Mouse (Mus musculus) heart, postnatal 36 days (tissue): ENCODE measurements around the gene Nrxn2. TPM values are rescaled to one million over a fixed set of nuclear protein-coding genes. Genes with fewer than 3 reads are reported as not detected.

Experiments used
- DNase-seq, 2 experiments: peaks; one replicate each; pipeline ENCODE4 v3.0.0; 2021 to 2022
- intact Hi-C: fragments of 180-260 bp; cut with DNase I; formaldehyde crosslinking; loops from one replicate; pipeline ENCODE4 v1.15.1; 2025
- total RNA-seq, 2 experiments: library from RNA; stranded (reverse); gene quantifications; 2 replicates each; pipeline ENCODE4 v1.2.3; 2021

Nrxn2 gene
- total RNA-seq, 2 experiments from 2014 or later = 3.9 to 4.5 TPM

GRCm38 (mm10) chr19:6389803-6390202 lies 28.7 kb upstream of the Nrxn2 start:
- DNase-seq = no peak
- intact Hi-C loops = no loop called here

- DNase-seq = no peak
- intact Hi-C loops = no loop called here
These were observed 28.3 kb upstream of the Nrxn2 start for GRCm38 (mm10) chr19:6390251-6390650.

GRCm38 (mm10) chr19:6392743-6393393 lies 25.7 kb upstream of the Nrxn2 start:
- intact Hi-C loops = no loop called here
- no peak for DNase-seq

GRCm38 (mm10) chr19:6393637-6394036 lies 24.9 kb upstream of the Nrxn2 start:
- DNase-seq = no peak
- intact Hi-C loops = no loop called here

- no peak for DNase-seq
These were observed 22.3 kb upstream of the Nrxn2 start for GRCm38 (mm10) chr19:6396237-6396636.

GRCm38 (mm10) chr19:6397582-6398249 lies 20.8 kb upstream of the Nrxn2 start:
- intact Hi-C loops = loop anchor here (2.0 kb wide), 3 partner anchors 23 to 57 kb away; partner anchors contain the start of gene Map4k2
- no peak for DNase-seq

More at GRCm38 (mm10) chr19:6396237-6396636, 22.3 kb upstream of the Nrxn2 start:
- intact Hi-C loops = no loop called here

GRCm38 (mm10) chr19:6398447-6399284 lies 19.9 kb upstream of the Nrxn2 start:
- intact Hi-C loops = loop anchor here (2.0 kb wide), 3 partner anchors 24 to 58 kb away; partner anchors contain the start of gene Map4k2
- peak; percentile 78 to 84 for DNase-seq

GRCm38 (mm10) chr19:6399285-6400095 lies 19.0 kb upstream of the Nrxn2 start, which contains the start of gene Rasgrp2:
Rasgrp2 (plus strand) TSS chr19:6399340.
- peak; percentile 77 to 83 for DNase-seq
- intact Hi-C loops = loop anchor here (2.0 kb wide), 4 partner anchors 25 to 59 kb away; partner anchors contain the start of gene Map4k2

- DNase-seq = peak in 1 of 2 experiments; percentile 39
- intact Hi-C loops = loop anchor here (2.0 kb wide), 1 partner anchor 52 kb away; no protein-coding TSS in a partner anchor
These were observed 18.1 kb upstream of the Nrxn2 start for GRCm38 (mm10) chr19:6400096-6401086.

- peak; percentile 90 to 92 for DNase-seq
- intact Hi-C loops = loop anchor here (2.0 kb wide), 1 partner anchor 52 kb away; no protein-coding TSS in a partner anchor
These were observed 17.3 kb upstream of the Nrxn2 start for GRCm38 (mm10) chr19:6401131-6401815.

- intact Hi-C loops = loop anchor here (2.0 kb wide), 1 partner anchor 51 kb away; no protein-coding TSS in a partner anchor
- DNase-seq = peak; percentile 43 to 50
These were observed 16.6 kb upstream of the Nrxn2 start for GRCm38 (mm10) chr19:6401951-6402350.

- no peak for DNase-seq
- intact Hi-C loops = no loop called here
These were observed 14.7 kb upstream of the Nrxn2 start for GRCm38 (mm10) chr19:6403869-6404268.

- no peak for DNase-seq
- intact Hi-C loops = no loop called here
These were observed 13.1 kb upstream of the Nrxn2 start for GRCm38 (mm10) chr19:6405433-6405832.

- intact Hi-C loops = no loop called here
- no peak for DNase-seq
These were observed 11.4 kb upstream of the Nrxn2 start for GRCm38 (mm10) chr19:6407109-6407508.

GRCm38 (mm10) chr19:6407816-6408510 lies 10.6 kb upstream of the Nrxn2 start:
- intact Hi-C loops = no loop called here
- DNase-seq = no peak

- intact Hi-C loops = no loop called here
- DNase-seq = no peak
These were observed 9.8 kb upstream of the Nrxn2 start for GRCm38 (mm10) chr19:6408749-6409148.

- intact Hi-C loops = no loop called here
- DNase-seq = no peak
These were observed 9.4 kb upstream of the Nrxn2 start for GRCm38 (mm10) chr19:6409176-6409575.

GRCm38 (mm10) chr19:6409936-6410335 lies 8.6 kb upstream of the Nrxn2 start:
- no peak for DNase-seq
- intact Hi-C loops = no loop called here
